Mouse (Mus musculus): ENCODE results near the gene Nrcam.

The Nrcam gene

DNA sequence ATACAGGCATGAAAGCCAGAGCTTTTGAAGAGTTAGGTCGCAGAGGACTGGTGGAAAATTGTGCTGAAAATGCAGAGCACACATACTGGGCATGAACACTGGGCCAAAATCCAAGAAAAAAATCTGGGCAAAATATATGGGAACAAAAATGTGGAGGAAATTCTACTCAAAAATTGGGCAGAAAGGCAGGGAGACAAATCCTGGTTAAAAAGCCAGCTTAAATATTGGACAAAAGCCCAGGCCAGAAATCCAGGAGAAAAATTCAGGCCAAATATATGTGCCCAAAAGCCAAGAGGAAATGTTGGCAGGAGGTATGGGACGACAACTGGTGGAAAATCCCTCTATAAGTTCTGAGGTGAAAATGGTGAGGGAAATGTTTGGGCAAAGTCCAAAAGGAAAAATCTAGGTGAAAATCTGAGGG lies 288.3 kb downstream of the Nrcam start:
- no peak for DNase-seq (ENCODE audit: low spot score in 2 of 2)

DNA sequence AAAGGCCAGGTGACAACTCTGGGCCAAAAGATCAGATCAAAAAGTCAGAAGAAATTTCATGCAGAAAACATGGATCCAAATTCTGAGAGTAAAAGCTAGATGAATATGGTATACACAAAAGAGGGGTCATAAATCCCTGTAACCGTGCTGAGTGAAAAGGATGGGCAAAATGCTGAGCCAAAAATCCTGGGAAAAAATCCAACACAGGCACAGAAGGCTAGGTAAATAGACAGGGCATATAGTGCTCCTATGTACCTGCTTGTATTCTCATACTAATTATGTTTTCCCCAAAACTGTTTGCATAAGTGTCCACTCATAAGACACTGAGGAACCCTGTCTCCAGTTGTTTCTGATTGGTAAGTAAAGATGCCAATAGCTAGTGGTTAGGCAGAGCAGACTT lies 288.8 kb downstream of the Nrcam start:
- DNase-seq (ENCODE audit: low spot score in 2 of 2): no peak

DNA sequence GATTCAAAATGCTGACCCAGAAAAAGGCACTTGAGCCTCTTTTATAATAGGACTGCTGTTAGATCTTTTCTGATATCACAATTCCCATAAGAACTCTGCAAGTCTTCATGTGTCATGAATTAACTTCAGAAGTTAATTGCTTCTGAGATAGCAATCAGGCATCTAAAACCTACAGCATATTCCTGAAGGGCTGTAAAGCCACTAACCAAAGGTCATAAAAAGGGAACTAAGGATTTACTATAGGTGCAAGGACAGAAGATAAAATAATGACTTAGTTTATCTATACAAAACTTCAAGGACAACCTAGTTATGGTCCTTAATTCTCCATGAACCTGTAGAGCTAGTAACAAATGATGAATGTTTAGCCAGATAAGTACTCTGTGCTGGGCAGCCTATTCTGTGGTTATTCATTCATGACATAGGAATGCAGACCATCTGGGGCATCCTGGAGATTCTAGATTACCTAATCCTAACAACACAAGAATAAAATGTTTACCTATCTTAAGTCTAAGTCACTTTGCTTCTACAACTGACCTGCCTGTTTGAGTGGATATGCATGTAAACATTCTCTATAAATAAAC lies 310.7 kb downstream of the Nrcam start:
- no peak for DNase-seq (ENCODE audit: low spot score in 2 of 2)

GRCm38 (mm10) chr12:44640579-44640978 lies 311.9 kb downstream of the Nrcam start:
- DNase-seq (ENCODE audit: low spot score in 2 of 2): no peak
